Mouse (Mus musculus) limb, embryonic 13.5 days (tissue): ENCODE data around the gene Spin2-ps6. TPM values are rescaled to one million over a fixed set of nuclear protein-coding genes. Genes with fewer than 3 reads are reported as not detected.
"Not testable (repeated sequence)": the region's sequence is repeated elsewhere in the genome, so short reads cannot be mapped to it uniquely, and the experiment has no call there.

Experiments used
- ATAC-seq: fragments of 200-750 bp; cut with Nextera tagmentation; 2 replicates; pipeline ENCODE4 v1.8.0; 2017; ENCODE audit warnings: low read depth, moderate number of reproducible peaks, moderate TSS enrichment; ENCODE audit not compliant: low FRiP score
- H3K27ac ChIP-seq: fragments of 300-500 bp; sonication (generic); 2 replicates; pipeline ENCODE4 v1.5.1; 2015; ENCODE audit warnings: inconsistent platforms, mild to moderate bottlenecking, moderate library complexity
- H3K27me3 ChIP-seq: fragments of 300-500 bp; sonication (generic); 2 replicates; pipeline ENCODE4 v1.6.1; 2015; ENCODE audit warnings: mild to moderate bottlenecking, inconsistent platforms
- H3K36me3 ChIP-seq: fragments of 300-500 bp; sonication (generic); 2 replicates; pipeline ENCODE4 v1.6.1; 2015; ENCODE audit warnings: inconsistent platforms, mild to moderate bottlenecking, moderate library complexity
- H3K4me1 ChIP-seq: fragments of 300-500 bp; sonication (generic); 2 replicates; pipeline ENCODE4 v1.6.1; 2015; ENCODE audit warnings: inconsistent platforms
- H3K4me2 ChIP-seq: fragments of 300-500 bp; sonication (generic); replicated peaks from 2 replicates; pipeline ENCODE4 v1.6.1; 2015; ENCODE audit warnings: inconsistent platforms, mild to moderate bottlenecking, moderate library complexity
- H3K4me3 ChIP-seq: fragments of 300-500 bp; sonication (generic); 2 replicates; pipeline ENCODE4 v1.5.1; 2015; ENCODE audit warnings: moderate library complexity, mild to moderate bottlenecking, inconsistent platforms
- H3K9ac ChIP-seq: fragments of 300-500 bp; sonication (generic); 2 replicates; pipeline ENCODE4 v1.6.1; 2015; ENCODE audit warnings: mild to moderate bottlenecking, inconsistent platforms
- H3K9me3 ChIP-seq: fragments of 300-500 bp; sonication (generic); 2 replicates; pipeline ENCODE4 v1.6.1; 2016; ENCODE audit warnings: inconsistent platforms
- WGBS: fragments of 180-500 bp; shearing (Covaris S2); methylation state at CpG from one replicate; pipeline ENCODE4 v1.1.7; 2015; 5-methylcytosine and 5-hydroxymethylcytosine counted together
- polyA plus RNA-seq: library from polyadenylated mRNA; unstranded; fragments of >200 nt; fragmentation: Nextera tagmentation; extraction: Ambion mirVana; gene quantifications from 2 replicates; pipeline ENCODE4 v1.2.1, GENCODE M21; 2015

The Spin2-ps6 gene
- not detected in 2 replicates for polyA plus RNA-seq

DNA sequence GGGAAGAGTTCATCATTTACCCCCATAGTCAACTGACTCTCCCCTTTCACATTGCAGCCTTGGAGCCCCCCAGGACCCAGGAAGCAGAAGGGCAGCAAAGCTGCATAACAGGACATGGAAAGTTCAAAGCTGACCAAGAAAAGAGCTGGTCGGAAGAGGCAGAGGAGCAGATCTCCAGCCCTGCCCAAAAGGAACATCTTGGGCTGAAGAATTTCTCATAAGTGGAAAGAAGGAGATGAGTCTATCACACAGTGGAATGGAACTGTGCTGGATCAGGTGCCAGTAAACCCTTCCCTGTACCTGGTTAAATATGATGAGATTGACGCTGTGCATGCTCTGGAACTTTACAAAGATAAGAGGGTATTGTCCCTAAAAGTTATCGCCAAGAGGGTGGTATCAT, at the start of gene Spin2-ps6:
TSS of gene Spin2-ps6 (plus strand) at position 301 of the 400 bp plus-strand sequence.
- H3K4me1 ChIP-seq, H3K27me3 ChIP-seq, H3K9ac ChIP-seq, H3K36me3 ChIP-seq, H3K27ac ChIP-seq, ATAC-seq, H3K4me3 ChIP-seq, H3K4me2 ChIP-seq, H3K9me3 ChIP-seq: not testable (repeated sequence)
- WGBS, result 100% methylated on average over 1 of the region's 3 CpGs

Other genes with a start within 250 kb of the Spin2-ps6 start
- not detected in 2 replicates for gene Btbd35f12, start 78.5 kb downstream of the Spin2-ps6 start, polyA plus RNA-seq